In the genomic region with DNA sequence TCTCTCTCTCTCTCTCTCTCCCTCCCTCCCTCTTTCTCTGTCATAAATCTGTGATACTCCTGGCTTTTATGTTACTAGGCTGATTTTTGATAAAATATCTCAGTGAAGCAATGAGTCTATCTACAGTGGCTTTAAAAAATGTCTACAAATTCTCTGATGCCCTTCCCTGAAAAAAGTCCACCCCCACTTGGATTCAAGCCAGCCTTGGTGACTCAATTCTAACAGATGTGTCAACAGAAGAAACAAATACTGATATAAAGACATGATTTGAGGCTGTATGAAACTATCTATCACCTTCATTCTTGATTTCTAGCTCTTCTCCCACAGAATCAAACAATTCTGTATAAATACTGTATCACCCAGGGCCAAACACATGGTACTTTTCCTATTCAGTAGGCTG, we compare ENCODE assay signal across 22 mouse cellular contexts.
DNase-seq lines count a peak whose midpoint lies in the region; ATAC-seq and TF ChIP-seq lines count a peak whose summit lies in the region.
"Had no signal": no experiment of that assay in that cellular context is flagged by ENCODE, and none has a peak within 500 bp of the region (broad histone marks: within the 10 kb centered on the region; RNA-seq: fewer than 3 reads in every experiment).

No protein-coding gene starts in this region.

- no peak for TF ChIP-seq POLR2A in MEL (IDR thresholded peaks at IDR 0.05; ENCODE audit: control insufficient read depth in 1 of 2, insufficient read depth in 1 of 2, low read depth in 1 of 2, low read length in 2 of 2, poor library complexity in 1 of 2)

- H3K27me3 ChIP-seq in hindbrain, embryonic 16.5 days (replicated peaks; ENCODE audit: control insufficient read depth, insufficient read depth, low read length): no peaks in the 10 kb centered on the region
- no peaks in the 10 kb centered on the region for H3K27me3 ChIP-seq in hindbrain, embryonic 10.5 days (ENCODE audit: insufficient read depth, poor library complexity, severe bottlenecking)
- no peaks in the 10 kb centered on the region for H3K27me3 ChIP-seq in midbrain, embryonic 11.5 days (ENCODE audit: control insufficient read depth, insufficient read depth, low read length)
- H3K27me3 ChIP-seq in midbrain, embryonic 10.5 days (ENCODE audit: low read depth, poor library complexity, severe bottlenecking): no peaks in the 10 kb centered on the region
- no peaks in the 10 kb centered on the region; a peak in 1 of 4 replicates for H3K27me3 ChIP-seq in MEL (ENCODE audit: control insufficient read depth in 1 of 2, insufficient read depth in 2 of 2, low read length in 2 of 2)
- H3K27me3 ChIP-seq: embryonic facial prominence, embryonic 15.5 days; hindbrain, embryonic 15.5 days; kidney, embryonic 15.5 days; limb, embryonic 15.5 days; megakaryocyte, embryonic 14.5 days; neural tube, embryonic 12.5 days had no signal

- H3K79me2 ChIP-seq in MEL (ENCODE audit: control insufficient read depth, insufficient read depth, low read length, poor library complexity): no peaks in the 10 kb centered on the region

- H3K9ac ChIP-seq in hindbrain, embryonic 16.5 days (ENCODE audit: low read depth, low read length): no peak overlapping the region
- no peak overlapping the region for H3K9ac ChIP-seq in midbrain, embryonic 11.5 days (ENCODE audit: low read length)
- no peak overlapping the region for H3K9ac ChIP-seq in MEL (ENCODE audit: control insufficient read depth, low read depth, low read length, poor library complexity, severe bottlenecking)
- H3K9ac ChIP-seq: embryonic facial prominence, embryonic 15.5 days; hindbrain, embryonic 15.5 days; kidney, embryonic 15.5 days; limb, embryonic 15.5 days; neural tube, embryonic 12.5 days had no signal

- no peak overlapping the region for H3K4me2 ChIP-seq in hindbrain, embryonic 16.5 days (ENCODE audit: low read length)
- no peak overlapping the region for H3K4me2 ChIP-seq in midbrain, embryonic 11.5 days
- H3K4me2 ChIP-seq: embryonic facial prominence, embryonic 15.5 days; heart, embryonic 11.5 days; hindbrain, embryonic 15.5 days; kidney, embryonic 15.5 days; limb, embryonic 15.5 days; neural tube, embryonic 12.5 days had no signal

- H3K27ac ChIP-seq in hindbrain, embryonic 16.5 days (ENCODE audit: low read depth, low read length): no peak overlapping the region
- no peak overlapping the region for H3K27ac ChIP-seq in hindbrain, embryonic 10.5 days
- H3K27ac ChIP-seq in midbrain, embryonic 11.5 days (ENCODE audit: low read depth, low read length): no peak overlapping the region
- H3K27ac ChIP-seq in midbrain, embryonic 10.5 days (replicated peaks): no peak overlapping the region
- no peak overlapping the region for H3K27ac ChIP-seq in MEL (ENCODE audit: control insufficient read depth, low read depth, low read length)
- H3K27ac ChIP-seq: embryonic facial prominence, embryonic 15.5 days; hindbrain, embryonic 15.5 days; kidney, embryonic 15.5 days; limb, embryonic 15.5 days; neural tube, embryonic 12.5 days had no signal

- no peaks in the 10 kb centered on the region for H3K36me3 ChIP-seq in hindbrain, embryonic 16.5 days (ENCODE audit: control insufficient read depth, insufficient read depth, low read length)
- no peaks in the 10 kb centered on the region for H3K36me3 ChIP-seq in hindbrain, embryonic 10.5 days
- H3K36me3 ChIP-seq in midbrain, embryonic 11.5 days (ENCODE audit: control insufficient read depth, insufficient read depth, low read length): peaks cover 2% of the 10 kb centered on the region; the same call in 1 of the 2 replicates
- H3K36me3 ChIP-seq in midbrain, embryonic 10.5 days: no peaks in the 10 kb centered on the region
- H3K36me3 ChIP-seq in MEL (ENCODE audit: control insufficient read depth in 1 of 2, insufficient read depth in 2 of 2, low read length in 2 of 2): peaks cover 0 to 11% of the 10 kb centered on the region in 2 experiments; a peak in 2 of 4 replicates
- H3K36me3 ChIP-seq: embryonic facial prominence, embryonic 15.5 days; hindbrain, embryonic 15.5 days; kidney, embryonic 15.5 days; limb, embryonic 15.5 days; neural tube, embryonic 12.5 days had no signal

- no peak for DNase-seq in hindbrain, embryonic 10.5 days (ENCODE audit: low spot score)
- peak; percentile 6 for DNase-seq in midbrain, embryonic 11.5 days (ENCODE audit: low spot score, missing footprints)
- no peak for DNase-seq in midbrain, embryonic 10.5 days (ENCODE audit: low spot score)
- DNase-seq in MEL (ENCODE audit: low read depth, low spot score): peak; percentile 20
- DNase-seq in adrenal gland, postnatal 36 days: peak; percentile 2 to 19
- no peak for DNase-seq in cerebellum, postnatal 4 days (ENCODE audit: low spot score in 2 of 2)
- DNase-seq: cerebellum, adult 11-12 months; cerebellum, postnatal 14 days; heart, postnatal 14 days; kidney, postnatal 4 days; layer of hippocampus, postnatal 36 days; spleen, adult 18-20 months; thymus, postnatal 36 days had no signal

- 0 out of 2 replicates have a peak, but pooled peaks have one; percentile 30 for ATAC-seq in hindbrain, embryonic 16.5 days
- no peak for ATAC-seq in midbrain, embryonic 11.5 days (ENCODE audit: low FRiP score)
- ATAC-seq: intestine, postnatal 0 days had no signal

- TF ChIP-seq EP300 in MEL (IDR thresholded peaks at IDR 0.05; ENCODE audit: low read depth in 1 of 2, low read length in 2 of 2): 0 out of 4 replicates have a peak, but pooled peaks of 1 of the 2 experiments have one; percentile 17

- TF ChIP-seq RAD21 in MEL (IDR thresholded peaks at IDR 0.05; ENCODE audit: low read depth, low read length): no peak

- H3K9me3 ChIP-seq in hindbrain, embryonic 16.5 days (ENCODE audit: control insufficient read depth, low read length): no peaks in the 10 kb centered on the region
- no peaks in the 10 kb centered on the region for H3K9me3 ChIP-seq in hindbrain, embryonic 10.5 days
- H3K9me3 ChIP-seq in midbrain, embryonic 11.5 days (ENCODE audit: control insufficient read depth, low read length): no peaks in the 10 kb centered on the region
- no peaks in the 10 kb centered on the region for H3K9me3 ChIP-seq in midbrain, embryonic 10.5 days (replicated peaks)
- no peaks in the 10 kb centered on the region for H3K9me3 ChIP-seq in MEL (replicated peaks; ENCODE audit: insufficient read depth, low read length)
- H3K9me3 ChIP-seq: embryonic facial prominence, embryonic 15.5 days; hindbrain, embryonic 15.5 days; kidney, embryonic 15.5 days; limb, embryonic 15.5 days; megakaryocyte, embryonic 14.5 days; neural tube, embryonic 12.5 days had no signal

- H3K4me3 ChIP-seq in hindbrain, embryonic 16.5 days (ENCODE audit: low read length): no peak overlapping the region
- no peak overlapping the region for H3K4me3 ChIP-seq in hindbrain, embryonic 10.5 days
- no peak overlapping the region for H3K4me3 ChIP-seq in midbrain, embryonic 11.5 days (ENCODE audit: low read depth, low read length)
- H3K4me3 ChIP-seq in midbrain, embryonic 10.5 days: no peak overlapping the region
- no peak overlapping the region for H3K4me3 ChIP-seq in MEL (ENCODE audit: control insufficient read depth in 1 of 2, insufficient read depth in 1 of 2, low read depth in 2 of 2, low read length in 2 of 2)
- H3K4me3 ChIP-seq: embryonic facial prominence, embryonic 15.5 days; hindbrain, embryonic 15.5 days; kidney, embryonic 15.5 days; limb, embryonic 15.5 days; megakaryocyte, embryonic 14.5 days; neural tube, embryonic 12.5 days had no signal

- no peak for TF ChIP-seq CTCF in MEL (IDR thresholded peaks at IDR 0.05 in 2 of 3, conservative IDR thresholded peaks at IDR 0.05 in 1 of 3; ENCODE audit: control insufficient read depth in 1 of 3, insufficient read depth in 1 of 3, low read depth in 2 of 3, low read length in 3 of 3, poor library complexity in 1 of 3, severe bottlenecking in 1 of 3)

- peaks cover 4% of the 10 kb centered on the region; the same call in 1 of the 2 replicates for H3K4me1 ChIP-seq in hindbrain, embryonic 16.5 days (ENCODE audit: control insufficient read depth, insufficient read depth, low read depth, low read length)
- H3K4me1 ChIP-seq in hindbrain, embryonic 10.5 days (replicated peaks): peaks cover 11% of the 10 kb centered on the region
- no peaks in the 10 kb centered on the region for H3K4me1 ChIP-seq in midbrain, embryonic 11.5 days (ENCODE audit: control insufficient read depth, insufficient read depth, low read length)
- peaks cover 9% of the 10 kb centered on the region for H3K4me1 ChIP-seq in midbrain, embryonic 10.5 days
- H3K4me1 ChIP-seq in MEL (ENCODE audit: control insufficient read depth in 1 of 2, insufficient read depth in 2 of 2, low read length in 2 of 2): peaks cover 7% of the 10 kb centered on the region in 2 experiments
- H3K4me1 ChIP-seq: megakaryocyte, embryonic 14.5 days; neural tube, embryonic 12.5 days had no signal

TF ChIP-seq in MEL, 35 proteins besides CTCF, POLR2A, EP300 and RAD21:
- TF ChIP-seq ETS1 (IDR thresholded peaks at IDR 0.05; ENCODE audit: low read depth, low read length) (peak; percentile 58; the same call in 1 of the 2 replicates), E2F4 (IDR thresholded peaks at IDR 0.05; ENCODE audit: borderline replicate concordance, low read depth, low read length) (no peak), USF2 (IDR thresholded peaks at IDR 0.05; ENCODE audit: borderline replicate concordance in 1 of 2, insufficient read depth in 1 of 2, low read depth in 1 of 2, low read length in 2 of 2) (no peak), SMC3 (IDR thresholded peaks at IDR 0.05; ENCODE audit: low read depth, low read length) (no peak), KAT2A (conservative IDR thresholded peaks at IDR 0.05; ENCODE audit: low read depth, low read length) (no peak)

Comparison
In these comparisons a context has a peak if more than half of its experiments do, and no peak if none do; other contexts are left out.
1. DNase-seq: peak in midbrain, embryonic 11.5 days (single experiment), MEL (single experiment) and adrenal gland, postnatal 36 days (2 of 2); none in hindbrain, embryonic 10.5 days (single experiment), midbrain, embryonic 10.5 days (single experiment) and cerebellum, postnatal 4 days (0 of 2).